Mouse (Mus musculus): ENCODE measurements at regions not wholly inside any gene's neighbourhood (a gene's known extent, or its start where the extent isn't known, plus 50 kb on each side); places are given as distances from the start of the nearest gene placed in this dataset.

- H3K27me3 ChIP-seq (ENCODE audit: control insufficient read depth, insufficient read depth, low read length) = no peaks in the 10 kb centered on the region
- no peak overlapping the region for H3K4me3 ChIP-seq (ENCODE audit: low read depth, low read length)
- H3K9me3 ChIP-seq (replicated peaks; ENCODE audit: control insufficient read depth, low read length) = no peaks in the 10 kb centered on the region
- no peaks in the 10 kb centered on the region for H3K4me1 ChIP-seq (ENCODE audit: control insufficient read depth, insufficient read depth, low read length)
- WGBS (ENCODE audit: insufficient replicate concordance) = 81% methylated on average over 4 of the region's 4 CpGs
- no peak overlapping the region for H3K4me2 ChIP-seq
- H3K9ac ChIP-seq (ENCODE audit: low read depth, low read length) = no peak overlapping the region
- H3K27ac ChIP-seq (ENCODE audit: low read depth, low read length) = no peak overlapping the region
- no peak for ATAC-seq (replicated peaks; ENCODE audit: insufficient number of reproducible peaks, low FRiP score, low TSS enrichment)
- H3K36me3 ChIP-seq (ENCODE audit: control insufficient read depth, insufficient read depth, low read length) = no peaks in the 10 kb centered on the region
Measured at GRCm38 (mm10) chr4:7161411-7161810, 1077.4 kb downstream of the Car8 start.

- WGBS (ENCODE audit: insufficient replicate concordance) = 72% methylated on average over 3 of the region's 3 CpGs
- no peak overlapping the region for H3K9ac ChIP-seq (ENCODE audit: low read depth, low read length)
Measured at GRCm38 (mm10) chr4:7157883-7158282, 1081.0 kb downstream of the Car8 start.

GRCm38 (mm10) chr4:7154256-7154655 lies 1084.6 kb downstream of the Car8 start:
- H3K9me3 ChIP-seq (replicated peaks; ENCODE audit: control insufficient read depth, low read length) = no peaks in the 10 kb centered on the region
- no peak overlapping the region for H3K9ac ChIP-seq (ENCODE audit: low read depth, low read length)
- no peaks in the 10 kb centered on the region for H3K4me1 ChIP-seq (ENCODE audit: control insufficient read depth, insufficient read depth, low read length)
- H3K36me3 ChIP-seq (ENCODE audit: control insufficient read depth, insufficient read depth, low read length) = no peaks in the 10 kb centered on the region
- H3K27ac ChIP-seq (ENCODE audit: low read depth, low read length) = no peak overlapping the region
- no peak for ATAC-seq (replicated peaks; ENCODE audit: insufficient number of reproducible peaks, low FRiP score, low TSS enrichment)
- no peak overlapping the region for H3K4me2 ChIP-seq
- H3K27me3 ChIP-seq (ENCODE audit: control insufficient read depth, insufficient read depth, low read length) = no peaks in the 10 kb centered on the region
- 64% methylated on average over 3 of the region's 3 CpGs for whole genome bisulfite sequencing (ENCODE audit: insufficient replicate concordance)
- no peak overlapping the region for H3K4me3 ChIP-seq (ENCODE audit: low read depth, low read length)

More at GRCm38 (mm10) chr4:7157883-7158282, 1081.0 kb downstream of the Car8 start:
- no peaks in the 10 kb centered on the region for H3K36me3 ChIP-seq (ENCODE audit: control insufficient read depth, insufficient read depth, low read length)
- ATAC-seq (replicated peaks; ENCODE audit: insufficient number of reproducible peaks, low FRiP score, low TSS enrichment) = no peak
- no peaks in the 10 kb centered on the region for H3K9me3 ChIP-seq (replicated peaks; ENCODE audit: control insufficient read depth, low read length)
- no peak overlapping the region for H3K27ac ChIP-seq (ENCODE audit: low read depth, low read length)
- H3K4me3 ChIP-seq (ENCODE audit: low read depth, low read length) = no peak overlapping the region
- H3K4me2 ChIP-seq = no peak overlapping the region
- H3K4me1 ChIP-seq (ENCODE audit: control insufficient read depth, insufficient read depth, low read length) = no peaks in the 10 kb centered on the region
- no peaks in the 10 kb centered on the region for H3K27me3 ChIP-seq (ENCODE audit: control insufficient read depth, insufficient read depth, low read length)

GRCm38 (mm10) chr4:7153835-7154234 lies 1085.0 kb downstream of the Car8 start:
- Histone ChIP-seq H3K9ac (ENCODE audit: low read depth, low read length) (no peak overlapping the region), H3K4me2 (no peak overlapping the region), H3K4me1 (ENCODE audit: control insufficient read depth, insufficient read depth, low read length) (no peaks in the 10 kb centered on the region), H3K27ac (ENCODE audit: low read depth, low read length) (no peak overlapping the region), H3K4me3 (ENCODE audit: low read depth, low read length) (no peak overlapping the region), H3K27me3 (ENCODE audit: control insufficient read depth, insufficient read depth, low read length) (no peaks in the 10 kb centered on the region), H3K9me3 (replicated peaks; ENCODE audit: control insufficient read depth, low read length) (no peaks in the 10 kb centered on the region), H3K36me3 (ENCODE audit: control insufficient read depth, insufficient read depth, low read length) (no peaks in the 10 kb centered on the region)
- 25% methylated on average over 1 of the region's 1 CpGs for WGBS (ENCODE audit: insufficient replicate concordance)
- ATAC-seq (replicated peaks; ENCODE audit: insufficient number of reproducible peaks, low FRiP score, low TSS enrichment) = no peak

- ATAC-seq (replicated peaks; ENCODE audit: insufficient number of reproducible peaks, low FRiP score, low TSS enrichment) = no peak
- Histone ChIP-seq H3K27ac (ENCODE audit: low read depth, low read length) (no peak overlapping the region), H3K4me3 (ENCODE audit: low read depth, low read length) (no peak overlapping the region), H3K9ac (ENCODE audit: low read depth, low read length) (no peak overlapping the region), H3K9me3 (replicated peaks; ENCODE audit: control insufficient read depth, low read length) (no peaks in the 10 kb centered on the region), H3K4me1 (ENCODE audit: control insufficient read depth, insufficient read depth, low read length) (no peaks in the 10 kb centered on the region), H3K36me3 (ENCODE audit: control insufficient read depth, insufficient read depth, low read length) (no peaks in the 10 kb centered on the region), H3K27me3 (ENCODE audit: control insufficient read depth, insufficient read depth, low read length) (no peaks in the 10 kb centered on the region), H3K4me2 (no peak overlapping the region)
- 40% methylated on average over 2 of the region's 2 CpGs for WGBS (ENCODE audit: insufficient replicate concordance)
Measured at GRCm38 (mm10) chr4:7145756-7146155, 1093.1 kb downstream of the Car8 start.

- Histone ChIP-seq H3K4me2 (no peak overlapping the region), H3K9ac (ENCODE audit: low read depth, low read length) (no peak overlapping the region), H3K9me3 (replicated peaks; ENCODE audit: control insufficient read depth, low read length) (no peaks in the 10 kb centered on the region), H3K27ac (ENCODE audit: low read depth, low read length) (no peak overlapping the region), H3K4me3 (ENCODE audit: low read depth, low read length) (no peak overlapping the region), H3K36me3 (ENCODE audit: control insufficient read depth, insufficient read depth, low read length) (no peaks in the 10 kb centered on the region), H3K4me1 (ENCODE audit: control insufficient read depth, insufficient read depth, low read length) (no peaks in the 10 kb centered on the region), H3K27me3 (ENCODE audit: control insufficient read depth, insufficient read depth, low read length) (no peaks in the 10 kb centered on the region)
- no peak for ATAC-seq (replicated peaks; ENCODE audit: insufficient number of reproducible peaks, low FRiP score, low TSS enrichment)
Measured at GRCm38 (mm10) chr4:7144215-7144614, 1094.6 kb downstream of the Car8 start.

GRCm38 (mm10) chr4:7143676-7144075 lies 1095.2 kb downstream of the Car8 start:
- Histone ChIP-seq H3K9ac (ENCODE audit: low read depth, low read length) (no peak overlapping the region), H3K36me3 (ENCODE audit: control insufficient read depth, insufficient read depth, low read length) (no peaks in the 10 kb centered on the region), H3K9me3 (replicated peaks; ENCODE audit: control insufficient read depth, low read length) (no peaks in the 10 kb centered on the region), H3K27ac (ENCODE audit: low read depth, low read length) (no peak overlapping the region), H3K4me3 (ENCODE audit: low read depth, low read length) (no peak overlapping the region), H3K4me2 (no peak overlapping the region), H3K27me3 (ENCODE audit: control insufficient read depth, insufficient read depth, low read length) (no peaks in the 10 kb centered on the region), H3K4me1 (ENCODE audit: control insufficient read depth, insufficient read depth, low read length) (no peaks in the 10 kb centered on the region)
- 67% methylated on average over 2 of the region's 2 CpGs for WGBS (ENCODE audit: insufficient replicate concordance)
- ATAC-seq (replicated peaks; ENCODE audit: insufficient number of reproducible peaks, low FRiP score, low TSS enrichment) = no peak

- H3K4me2 ChIP-seq = no peak overlapping the region
- H3K27me3 ChIP-seq (ENCODE audit: control insufficient read depth, insufficient read depth, low read length) = no peaks in the 10 kb centered on the region
- H3K36me3 ChIP-seq (ENCODE audit: control insufficient read depth, insufficient read depth, low read length) = no peaks in the 10 kb centered on the region
- no peak overlapping the region for H3K9ac ChIP-seq (ENCODE audit: low read depth, low read length)
- no peak for ATAC-seq (replicated peaks; ENCODE audit: insufficient number of reproducible peaks, low FRiP score, low TSS enrichment)
- 72% methylated on average over 6 of the region's 6 CpGs for WGBS (ENCODE audit: insufficient replicate concordance)
- no peaks in the 10 kb centered on the region for H3K9me3 ChIP-seq (replicated peaks; ENCODE audit: control insufficient read depth, low read length)
- no peak overlapping the region for H3K4me3 ChIP-seq (ENCODE audit: low read depth, low read length)
- H3K4me1 ChIP-seq (ENCODE audit: control insufficient read depth, insufficient read depth, low read length) = no peaks in the 10 kb centered on the region
- no peak overlapping the region for H3K27ac ChIP-seq (ENCODE audit: low read depth, low read length)
Measured at GRCm38 (mm10) chr4:7142781-7143180, 1096.1 kb downstream of the Car8 start.

- H3K9ac ChIP-seq (ENCODE audit: low read depth, low read length) = no peak overlapping the region
- H3K36me3 ChIP-seq (ENCODE audit: control insufficient read depth, insufficient read depth, low read length) = no peaks in the 10 kb centered on the region
- H3K27me3 ChIP-seq (ENCODE audit: control insufficient read depth, insufficient read depth, low read length) = no peaks in the 10 kb centered on the region
- no peak overlapping the region for H3K4me3 ChIP-seq (ENCODE audit: low read depth, low read length)
- H3K9me3 ChIP-seq (replicated peaks; ENCODE audit: control insufficient read depth, low read length) = no peaks in the 10 kb centered on the region
- H3K27ac ChIP-seq (ENCODE audit: low read depth, low read length) = no peak overlapping the region
- no peak overlapping the region for H3K4me2 ChIP-seq
- no peaks in the 10 kb centered on the region; the same call in 1 of the 2 replicates for H3K4me1 ChIP-seq (ENCODE audit: control insufficient read depth, insufficient read depth, low read length)
- 46% methylated on average over 4 of the region's 4 CpGs for WGBS (ENCODE audit: insufficient replicate concordance)
- peak; percentile 35; the same call in 1 of the 2 replicates for ATAC-seq (replicated peaks; ENCODE audit: insufficient number of reproducible peaks, low FRiP score, low TSS enrichment)
Measured at GRCm38 (mm10) chr4:7112159-7112558, 1126.7 kb downstream of the Car8 start.

All from heart, embryonic 11.5 days (tissue).